Mouse (Mus musculus) brain, embryonic 14.5 days (tissue): ENCODE data around the gene Mbtps1. TPM values are rescaled to one million over a fixed set of nuclear protein-coding genes. Genes with fewer than 3 reads are reported as not detected.

Experiments
- DNase-seq: peaks from one replicate; pipeline ENCODE4 v3.0.0-alpha.2; 2011; ENCODE audit warnings: low read depth
- CTCF ChIP-seq: fragments of 200-500 bp; IDR thresholded peaks from 2 replicates; pipeline ENCODE4 v1.5.1; 2012; ENCODE audit warnings: inconsistent platforms, mild to moderate bottlenecking, moderate library complexity, borderline replicate concordance; ENCODE audit not compliant: insufficient read depth, insufficient read length; ENCODE audit errors: extremely low read depth
- POLR2A ChIP-seq: fragments of 200-500 bp; IDR thresholded peaks from 2 replicates; pipeline ENCODE4 v1.6.1; 2012; ENCODE audit warnings: mild to moderate bottlenecking, inconsistent platforms, borderline replicate concordance; ENCODE audit not compliant: poor library complexity, insufficient read depth, insufficient read length, severe bottlenecking; ENCODE audit errors: extremely low read depth
- polyA plus RNA-seq: library from polyadenylated mRNA; depleted of rRNA; stranded (reverse); fragments of >200 nt; gene quantifications from 2 replicates; pipeline ENCODE4 v1.2.3, GENCODE M21; 2012

Gene Mbtps1
- polyA plus RNA-seq, 1 experiment: 89.9 TPM

GRCm38 (mm10) chr8:119528762-119529161 lies 29.8 kb downstream of the Mbtps1 start:
- TF ChIP-seq POLR2A (no peak), CTCF (no peak)
- DNase-seq: no peak

DNA sequence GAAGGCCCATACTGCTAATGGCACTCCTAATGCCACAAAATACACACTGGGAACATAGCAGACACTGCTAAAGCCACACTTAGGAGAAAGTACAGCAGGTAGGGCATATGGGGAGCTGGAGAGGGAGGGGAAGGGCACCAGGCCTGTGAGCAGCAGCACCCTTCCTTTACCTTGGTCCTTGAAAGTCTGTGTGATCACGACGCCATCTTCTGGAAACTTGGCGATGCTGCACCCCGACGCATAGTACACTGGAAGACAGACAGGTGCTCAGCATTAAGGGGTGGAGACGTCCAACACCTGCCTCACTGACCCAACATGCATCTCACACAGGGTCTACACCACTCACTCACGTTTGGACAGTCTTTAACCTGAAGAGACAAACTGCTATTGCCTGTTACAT lies 38.4 kb downstream of the Mbtps1 start:
- peak; percentile 59 for TF ChIP-seq CTCF
- no peak for TF ChIP-seq POLR2A
- DNase-seq: peak; percentile 41

DNA sequence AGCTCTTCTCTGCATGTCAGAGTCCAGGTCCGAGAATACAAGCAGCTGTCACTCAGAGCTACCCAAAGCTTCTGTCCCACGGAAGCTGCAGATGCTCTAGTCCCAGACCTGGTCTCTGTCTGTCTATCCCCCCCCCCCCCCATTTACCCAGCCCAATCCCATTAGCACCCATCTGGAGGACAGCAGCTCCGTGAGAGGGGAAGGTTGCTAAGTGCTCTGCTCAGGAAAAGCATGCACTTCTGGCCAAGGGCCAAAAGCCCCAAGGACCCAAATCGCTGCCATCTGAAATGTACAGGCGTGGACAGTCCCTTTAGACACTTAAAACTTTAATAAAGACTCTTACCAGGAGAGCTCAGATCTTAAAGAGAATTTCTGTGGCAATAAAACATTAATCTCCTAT lies 41.9 kb downstream of the Mbtps1 start:
- no peak for TF ChIP-seq POLR2A
- no peak for TF ChIP-seq CTCF
- DNase-seq: peak; percentile 56

DNA sequence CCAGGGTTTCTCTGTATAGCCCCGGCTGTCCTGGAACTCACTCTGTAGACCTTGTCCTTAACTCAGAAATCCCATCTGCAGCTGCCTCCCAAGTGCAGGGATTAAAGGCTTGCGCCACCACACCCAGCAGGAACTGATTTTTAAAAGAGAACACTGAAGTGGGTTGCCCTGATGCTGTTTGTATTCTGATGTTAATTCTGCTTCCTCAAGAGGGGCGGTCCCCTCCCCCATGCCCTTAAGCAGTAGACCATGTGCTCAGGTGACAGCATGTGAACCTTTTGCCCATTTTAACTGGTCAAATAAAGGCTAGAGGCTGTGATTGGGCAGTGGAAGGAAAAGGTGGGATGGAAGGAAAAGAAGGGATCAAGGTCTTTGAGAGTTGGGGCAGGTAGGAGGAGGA lies 42.8 kb downstream of the Mbtps1 start:
- peak; percentile 30 for DNase-seq
- TF ChIP-seq POLR2A (no peak), CTCF (no peak)

DNA sequence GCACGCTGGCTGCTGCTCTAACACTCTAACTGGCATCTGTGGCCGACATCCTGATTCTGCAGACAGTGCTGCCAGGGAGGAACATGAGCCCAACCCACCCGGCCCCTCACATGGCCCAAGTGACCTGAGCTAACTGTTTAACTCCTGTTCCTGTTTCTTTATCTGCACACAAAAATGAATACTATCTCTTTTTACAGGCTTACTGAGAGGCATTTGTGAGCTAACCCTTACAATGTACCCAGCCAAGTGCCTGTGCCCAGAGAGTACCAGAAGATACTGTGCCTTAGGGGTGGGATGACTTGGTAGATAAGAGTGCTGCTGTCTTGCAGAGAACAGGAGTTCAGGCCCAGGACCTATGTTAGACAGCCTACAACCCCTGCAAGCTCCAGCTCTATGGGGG lies 43.6 kb downstream of the Mbtps1 start:
- no peak for DNase-seq
- TF ChIP-seq POLR2A (no peak), CTCF (no peak)

DNA sequence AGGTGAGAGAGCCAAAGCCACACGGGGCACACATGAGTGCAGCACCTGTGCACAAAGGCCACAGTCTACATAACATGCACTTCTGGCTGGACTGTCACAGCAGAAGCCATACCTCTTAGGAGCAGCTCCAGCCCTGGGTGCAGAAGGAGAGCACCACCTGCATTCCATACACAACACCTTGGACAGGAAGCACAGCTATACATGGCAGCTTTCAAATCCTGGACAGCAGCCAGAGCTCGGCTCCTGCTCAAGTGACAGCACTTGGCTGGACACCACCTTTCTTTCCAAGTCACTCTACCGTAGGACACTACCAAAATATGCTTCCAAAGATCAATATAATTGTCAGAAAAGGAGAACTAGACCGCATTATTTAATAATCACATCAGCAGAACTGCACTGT lies 45.1 kb downstream of the Mbtps1 start:
- TF ChIP-seq POLR2A (no peak), CTCF (no peak)

DNA sequence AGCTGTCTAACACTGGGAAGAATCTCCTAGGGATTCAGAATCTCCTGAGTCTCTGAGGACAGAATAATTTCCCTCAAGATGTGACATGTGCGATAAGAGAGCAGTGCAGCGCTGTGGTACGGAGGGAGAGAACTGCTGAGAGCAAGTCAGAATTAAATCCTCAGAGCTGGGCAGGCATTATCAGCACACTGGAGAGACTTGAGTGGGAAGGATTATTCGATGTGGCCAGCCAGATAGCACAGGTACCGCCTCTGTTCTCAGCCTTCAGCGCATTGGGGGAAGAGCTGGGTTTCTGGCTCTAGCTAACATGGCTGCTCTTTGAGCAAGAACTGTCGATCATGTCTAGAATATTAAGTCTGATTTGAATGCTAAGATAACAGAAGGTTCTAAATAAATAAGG lies 46.8 kb downstream of the Mbtps1 start:
- TF ChIP-seq POLR2A (no peak), CTCF (no peak)
- DNase-seq: peak; percentile 37

More for the DNA sequence above, 45.1 kb downstream of the Mbtps1 start:
- DNase-seq: no peak

DNA sequence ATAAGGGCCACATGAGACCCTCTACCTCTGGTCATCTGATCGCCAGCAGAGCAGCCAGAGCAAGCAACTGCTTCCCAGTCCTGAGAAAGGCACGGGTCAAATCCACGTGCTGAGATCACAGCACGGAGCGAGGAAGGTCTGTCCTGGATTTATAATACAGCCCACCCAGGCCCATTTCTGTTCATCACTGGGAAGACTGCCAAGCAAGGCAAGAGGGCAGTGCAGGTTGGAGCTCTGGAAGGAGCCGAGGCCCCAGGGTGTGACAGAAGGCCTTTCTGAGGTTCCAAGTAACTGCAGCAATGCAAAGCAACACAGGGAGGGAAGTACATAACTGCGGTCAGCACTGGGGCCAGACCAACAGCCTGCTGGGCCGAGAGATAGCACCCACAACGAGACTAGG lies 48.1 kb downstream of the Mbtps1 start:
- no peak for DNase-seq
- TF ChIP-seq POLR2A (no peak), CTCF (no peak)

DNA sequence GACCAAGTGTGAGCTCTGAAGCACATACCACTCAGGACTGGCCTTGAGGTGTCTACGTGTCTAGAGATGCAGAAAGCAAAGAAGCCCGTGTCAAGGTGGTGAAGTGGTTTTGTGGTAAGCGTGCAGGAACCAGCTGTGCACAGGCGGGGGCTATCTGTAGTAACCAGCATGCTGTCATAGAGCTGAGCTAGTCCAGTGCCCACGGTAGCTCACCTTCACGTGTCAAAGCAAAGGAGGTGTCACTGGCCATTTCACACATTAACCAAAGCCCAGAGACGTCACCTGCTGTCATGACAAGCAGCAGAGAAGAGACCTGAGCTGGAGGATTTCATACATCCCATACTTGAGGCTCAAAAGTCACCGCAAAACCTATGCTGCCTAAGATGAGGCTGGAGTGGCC lies 52.4 kb downstream of the Mbtps1 start:
- no peak for TF ChIP-seq CTCF
- no peak for TF ChIP-seq POLR2A

GRCm38 (mm10) chr8:119505488-119505887 lies 53.0 kb downstream of the Mbtps1 start:
- peak; percentile 31 for DNase-seq
- TF ChIP-seq POLR2A (no peak), CTCF (no peak)

More for the DNA sequence above, 52.4 kb downstream of the Mbtps1 start:
- DNase-seq: no peak

GRCm38 (mm10) chr8:119503191-119503767 lies 55.3 kb downstream of the Mbtps1 start:
- DNase-seq: peak; percentile 69

GRCm38 (mm10) chr8:119502111-119502510 lies 56.4 kb downstream of the Mbtps1 start:
- no peak for DNase-seq
- no peak for TF ChIP-seq POLR2A
- TF ChIP-seq CTCF: no peak

More at GRCm38 (mm10) chr8:119503191-119503767, 55.3 kb downstream of the Mbtps1 start:
- TF ChIP-seq POLR2A: no peak
- TF ChIP-seq CTCF: no peak
